Mouse (Mus musculus): ENCODE measurements around the gene Socs3. TPM values are rescaled to one million over a fixed set of nuclear protein-coding genes. Genes with fewer than 3 reads are reported as not detected.

The Socs3 gene
- 1 to 10 TPM; 4.5 to 4.9 TPM for total RNA-seq (2021)
- long read RNA-seq, experiment 1, transcript Socs3-201 (2 exons, 2,552 nt) = major isoform, 8 of 9 reads
- long read RNA-seq, experiment 1, partial matches to known transcripts = 0 of 9 reads
- long read RNA-seq, experiment 1, other reads (novel, unspliced or antisense) = 1 of 9 reads
- long read RNA-seq, experiment 2, partial matches to known transcripts = 1 of 3 reads
- long read RNA-seq, experiment 2, other reads (novel, unspliced or antisense) = 0 of 3 reads

DNA sequence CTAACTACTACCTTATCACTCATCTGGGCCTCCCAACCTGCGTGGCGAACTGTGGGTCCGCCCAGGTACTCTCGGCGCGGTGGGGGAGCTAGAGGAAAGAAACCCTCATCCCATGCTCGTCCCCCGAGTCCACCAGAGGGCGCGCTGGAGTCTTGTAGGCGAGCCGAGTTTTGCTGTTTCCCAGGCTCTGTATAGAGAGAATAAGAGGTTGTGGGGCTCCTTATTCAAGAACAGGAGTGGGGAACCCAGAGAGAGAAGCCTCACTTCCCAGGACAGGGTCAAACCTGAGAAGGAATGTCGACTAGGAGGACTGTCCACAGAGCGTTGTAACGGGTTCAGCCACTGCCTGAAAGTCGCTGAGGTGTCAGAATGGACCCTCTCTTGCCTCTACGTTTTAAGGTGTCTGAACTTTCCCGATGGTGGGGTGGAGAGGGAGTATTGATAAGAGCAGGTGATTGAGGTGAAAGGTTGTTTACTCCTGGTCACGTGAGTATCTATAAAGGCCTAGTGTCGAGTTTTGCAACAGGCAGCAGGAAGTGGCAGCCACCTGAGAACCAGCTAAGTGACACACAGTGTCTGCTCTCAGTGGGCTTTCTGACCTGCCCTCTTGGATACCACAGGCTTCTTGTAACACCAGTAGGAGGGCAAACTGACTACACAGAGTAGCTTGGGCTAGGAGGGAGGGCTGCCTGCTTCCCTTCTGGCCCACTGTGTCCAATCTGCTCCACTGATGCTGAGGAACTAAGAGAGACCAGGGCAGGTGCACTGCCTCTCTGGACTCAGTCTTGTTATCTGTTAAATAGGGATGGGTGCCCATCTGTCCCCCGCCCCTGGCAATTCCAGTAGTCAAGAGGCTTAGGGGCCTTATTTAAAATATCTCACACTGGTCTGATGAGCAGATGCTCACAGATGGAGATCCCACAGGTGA lies at the start of gene Socs3:
Gene Socs3 (minus strand): TSS at position 103 of the 928 bp plus-strand sequence.
- peak; percentile 94 to 98 for DNase-seq (ENCODE audit: low spot score in 2 of 2)

DNA sequence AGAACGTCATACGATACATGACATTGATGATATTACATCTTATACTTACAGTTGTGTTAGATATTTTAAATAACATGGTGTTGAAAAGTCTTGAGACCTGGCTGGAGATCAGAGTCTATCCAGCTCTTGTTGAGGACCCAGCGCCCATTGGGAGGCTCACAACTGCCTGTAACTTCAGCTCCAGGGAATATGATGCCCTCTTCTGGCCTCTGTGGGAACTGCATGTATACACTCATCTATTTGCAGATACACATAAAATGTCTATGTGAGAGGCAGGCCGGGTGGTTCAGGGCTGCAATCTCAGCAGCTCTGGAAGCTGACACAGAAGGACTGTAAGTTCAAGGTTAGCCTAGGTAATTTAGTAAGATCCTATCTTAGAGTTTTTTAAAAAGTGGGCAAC lies 48.5 kb upstream of the Socs3 start:
- no peak for DNase-seq (ENCODE audit: low spot score in 2 of 2)

DNA sequence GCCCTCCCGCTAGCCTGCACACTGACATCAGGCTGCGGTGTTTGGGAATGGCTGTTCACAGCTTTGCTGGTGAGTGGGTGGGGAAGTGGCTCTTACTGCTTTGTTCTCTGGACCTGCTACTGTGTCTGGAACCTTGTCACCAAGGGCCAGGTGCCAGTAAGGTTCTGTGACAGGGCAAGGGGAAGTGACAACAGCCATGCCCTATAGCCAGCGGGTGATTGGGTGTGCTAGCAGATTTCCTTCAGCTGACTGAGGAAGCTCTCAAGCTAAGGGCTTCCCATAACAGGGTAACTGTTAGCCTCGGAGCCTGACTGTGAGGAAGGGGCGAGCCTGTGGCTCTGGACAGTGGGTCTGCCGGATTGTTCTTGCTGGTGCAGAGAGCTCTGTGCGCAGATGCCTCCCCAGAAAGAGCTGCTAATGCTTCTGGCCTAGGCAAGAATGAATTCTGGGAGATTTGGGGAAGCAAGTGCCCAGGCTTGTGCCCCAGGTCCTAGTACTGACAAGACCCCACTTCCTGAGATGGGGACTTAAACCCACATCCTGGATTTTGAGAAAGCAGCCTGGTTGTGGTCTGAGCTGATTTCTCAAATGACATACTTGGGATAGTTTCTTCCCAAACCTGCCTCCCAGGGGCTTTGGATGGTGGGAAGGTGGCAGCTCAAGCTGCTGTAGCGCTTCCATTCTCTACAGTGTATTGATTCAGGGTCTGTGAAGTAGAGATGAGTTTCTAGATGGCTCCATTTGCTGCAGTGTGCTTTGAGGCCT lies 45.7 kb upstream of the Socs3 start:
- DNase-seq (ENCODE audit: low spot score in 2 of 2) = no peak

DNA sequence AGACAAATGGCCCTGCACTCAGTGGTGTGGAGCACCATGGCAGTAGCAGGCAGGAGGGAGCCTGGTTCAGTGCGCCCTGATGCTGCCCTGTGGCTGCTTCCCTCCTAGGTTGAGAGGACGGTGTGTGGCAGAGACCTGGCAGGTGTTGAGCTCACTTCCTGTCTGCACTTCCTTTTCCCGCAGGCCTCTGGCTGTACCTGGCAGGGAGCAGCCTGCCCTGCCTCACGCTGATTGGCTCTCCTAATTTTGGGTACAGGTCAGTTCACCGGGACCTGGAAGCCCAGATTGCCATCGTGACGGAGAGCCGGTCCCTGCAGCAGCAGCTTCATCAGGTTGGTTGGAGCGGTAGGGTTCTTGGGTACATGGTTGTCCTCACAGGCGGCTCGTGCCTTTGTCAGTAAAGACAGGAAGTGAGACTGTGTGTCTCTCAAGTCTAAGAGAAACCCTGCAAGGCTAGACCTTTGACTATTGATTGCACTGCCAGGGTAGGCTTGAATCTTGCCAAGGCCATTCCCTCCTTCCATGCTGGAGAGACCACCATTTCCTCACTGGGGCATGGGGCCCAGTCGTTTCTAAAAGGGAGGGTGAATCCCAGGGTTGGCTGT lies 44.6 kb upstream of the Socs3 start:
- no peak for DNase-seq (ENCODE audit: low spot score in 2 of 2)

DNA sequence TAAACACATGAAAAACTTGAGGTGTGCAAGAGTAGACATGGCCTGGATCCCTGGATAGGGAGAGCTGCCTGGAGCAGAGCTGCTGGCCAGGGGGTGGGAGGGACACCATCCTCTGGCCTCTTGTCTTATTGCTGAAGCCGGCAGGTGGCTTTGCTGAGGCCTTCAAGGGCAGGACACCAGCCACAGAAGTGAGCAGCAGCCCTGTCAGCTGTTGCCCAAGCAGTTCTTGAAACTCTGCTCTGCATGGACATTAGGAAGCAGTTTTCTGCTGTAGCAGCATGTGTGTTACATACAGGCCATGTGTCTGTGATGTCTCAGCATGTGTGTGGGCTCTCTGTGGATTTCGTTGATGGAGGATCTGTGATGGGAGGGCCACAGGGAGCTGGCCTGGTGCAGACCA lies 43.5 kb upstream of the Socs3 start:
- no peak for DNase-seq (ENCODE audit: low spot score in 2 of 2)

DNA sequence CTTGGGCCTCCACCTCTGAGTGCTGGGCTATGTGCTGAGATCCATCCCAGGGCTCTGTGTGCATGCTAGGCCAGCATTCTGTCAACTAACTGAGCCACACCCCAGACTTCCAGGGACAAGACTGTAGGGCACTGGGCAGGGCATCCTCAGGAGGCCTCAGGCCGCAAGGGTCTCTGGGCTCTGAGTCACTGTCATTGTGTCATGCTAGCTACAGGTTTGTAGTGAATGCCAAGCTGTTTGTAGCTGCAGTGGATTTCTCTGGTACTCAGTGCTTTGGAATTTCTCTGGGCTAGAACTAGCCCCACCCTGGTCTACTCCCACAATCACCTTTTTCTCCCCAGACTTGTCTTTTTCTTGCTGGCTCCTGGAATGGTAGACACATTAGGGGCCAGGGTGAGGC lies 42.7 kb upstream of the Socs3 start:
- DNase-seq (ENCODE audit: low spot score in 2 of 2) = no peak

DNA sequence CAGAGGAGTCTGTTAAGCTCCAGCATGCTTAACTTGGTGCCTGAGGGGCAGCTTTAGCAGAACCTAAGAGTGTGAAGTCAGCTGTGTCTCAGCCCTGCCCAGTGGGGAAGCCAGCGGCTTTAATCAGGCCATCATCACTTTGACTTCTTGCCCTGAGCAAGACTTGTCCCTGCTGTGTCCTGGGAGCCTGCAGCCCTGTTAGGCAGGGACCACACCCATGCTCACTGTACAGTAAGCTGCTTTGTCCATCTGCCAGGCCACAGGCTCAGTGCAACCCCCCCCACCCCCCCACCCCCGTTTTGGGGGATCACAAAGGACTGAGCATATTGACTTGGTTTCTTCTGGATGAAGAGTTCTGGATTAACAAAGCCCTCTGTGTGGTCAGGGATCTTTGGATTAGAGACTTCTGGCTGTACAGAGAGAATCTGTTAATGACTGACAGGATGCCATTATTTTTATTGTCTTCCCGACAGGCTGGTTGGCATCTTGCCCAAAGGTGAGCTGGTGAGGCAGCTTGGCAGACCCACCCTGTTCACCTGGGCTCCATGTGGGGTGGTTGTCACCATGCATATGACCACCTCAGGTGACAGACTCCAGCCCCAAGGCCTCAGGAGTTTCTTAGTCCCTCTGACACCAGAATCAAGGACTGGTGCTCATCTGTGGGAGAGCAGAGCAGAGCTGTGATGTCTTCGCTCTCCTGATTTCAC lies 40.2 kb upstream of the Socs3 start:
- no peak for DNase-seq (ENCODE audit: low spot score in 2 of 2)

DNA sequence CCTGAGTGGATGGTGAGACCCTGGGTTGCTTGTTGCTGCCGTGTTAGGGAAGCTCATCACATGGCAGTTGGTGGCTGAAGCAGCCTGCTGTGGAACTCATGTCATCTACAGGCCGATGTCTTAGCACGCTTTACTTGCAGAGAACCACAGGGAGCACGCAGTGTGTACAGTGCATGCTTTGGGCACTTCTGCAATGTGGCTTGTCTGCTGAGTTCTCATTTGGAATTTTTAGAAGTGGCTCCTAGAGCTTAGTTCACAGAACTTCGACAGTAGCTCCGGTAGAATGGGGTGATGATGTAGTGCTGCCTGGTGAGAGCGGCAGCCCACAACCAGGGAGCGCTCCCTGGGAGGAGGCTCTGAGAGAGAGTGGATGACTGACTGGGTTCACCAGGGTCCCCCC lies 39.0 kb upstream of the Socs3 start:
- DNase-seq (ENCODE audit: low spot score in 2 of 2) = no peak

DNA sequence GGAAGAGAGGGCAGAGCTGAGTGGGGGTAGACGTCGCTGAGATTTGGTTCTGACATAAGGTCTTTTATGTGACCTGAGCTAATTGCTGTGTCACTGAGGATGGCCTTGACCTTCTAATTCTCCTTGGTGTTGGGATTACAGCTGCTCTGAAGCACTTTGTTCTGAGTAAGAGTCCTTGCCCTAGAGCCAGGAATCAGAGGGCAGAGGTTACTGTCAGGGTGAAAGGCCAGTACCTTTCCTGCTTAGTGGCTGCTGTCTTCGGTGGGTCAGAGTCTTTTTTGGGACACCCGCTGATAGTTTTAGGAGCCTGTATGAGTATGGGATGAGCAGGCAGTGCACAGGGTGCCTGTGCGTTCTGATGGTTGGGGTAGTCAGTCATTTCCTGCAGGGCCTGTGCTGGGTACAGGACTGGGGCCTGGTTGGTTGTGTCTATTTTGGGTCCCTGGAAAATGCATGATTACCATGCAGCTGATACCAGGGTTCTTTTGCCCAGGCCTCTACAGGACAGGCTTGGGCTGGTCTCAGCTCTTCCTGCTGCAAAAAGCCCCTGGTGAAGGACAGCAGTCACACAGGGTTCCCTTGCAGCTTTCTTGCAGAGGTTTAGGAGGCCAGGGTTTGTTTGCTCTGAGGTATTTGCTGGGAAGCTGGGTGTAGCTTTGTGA lies 38.4 kb upstream of the Socs3 start:
- DNase-seq (ENCODE audit: low spot score in 2 of 2) = no peak

DNA sequence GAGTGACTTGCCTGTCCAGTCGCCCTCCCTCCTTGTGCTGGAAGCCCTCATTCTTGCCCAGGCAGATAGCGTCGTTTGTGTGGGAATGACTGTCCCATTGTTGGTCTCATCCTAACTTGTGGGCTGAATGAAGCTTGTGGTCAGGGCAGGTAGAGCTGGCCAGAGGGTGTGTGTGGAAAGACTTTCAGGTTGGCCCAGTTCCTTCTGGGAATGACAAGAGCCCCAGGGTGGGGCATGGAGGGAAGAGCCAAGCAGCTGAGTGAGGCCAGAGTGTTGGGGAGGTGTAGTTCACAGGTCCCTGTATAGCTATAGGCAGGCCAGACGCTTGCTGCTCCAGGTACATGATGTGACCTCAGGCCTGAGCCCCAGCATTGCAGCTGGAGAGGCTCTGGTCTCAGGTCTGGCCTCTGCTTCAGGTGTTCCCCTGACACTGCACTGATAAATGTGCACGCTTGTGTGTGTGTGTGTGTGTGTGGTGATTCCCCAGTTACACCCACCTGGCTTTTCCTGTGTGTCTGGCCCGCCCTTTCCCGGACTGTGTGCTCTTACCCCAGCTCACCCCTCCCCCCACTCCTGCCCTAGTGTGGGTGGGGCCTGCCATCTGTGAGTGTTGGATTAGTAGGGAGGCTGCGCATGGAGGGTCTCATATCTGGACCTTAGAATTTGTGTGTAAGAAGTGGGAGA lies 37.8 kb upstream of the Socs3 start:
- no peak for DNase-seq (ENCODE audit: low spot score in 2 of 2)

DNA sequence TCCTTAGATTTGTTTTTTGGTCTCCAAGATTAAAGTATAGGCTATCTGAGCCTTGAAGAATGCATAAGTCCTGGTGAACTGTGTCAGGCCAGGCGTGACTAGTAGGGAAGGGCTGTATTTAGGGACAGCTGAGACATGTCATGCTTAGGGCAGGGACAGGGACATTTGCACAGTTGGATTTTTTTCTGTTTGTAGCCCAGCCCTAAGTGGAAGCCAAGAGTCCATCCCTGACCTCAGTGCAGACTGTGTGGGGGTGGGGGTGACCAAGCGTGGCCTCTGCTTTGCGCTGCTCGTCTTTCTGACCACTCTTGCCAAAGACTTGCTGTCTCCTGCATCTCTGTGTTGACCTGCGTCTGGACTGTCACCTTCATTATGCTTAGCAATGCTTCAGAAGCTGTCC lies 34.4 kb upstream of the Socs3 start:
- no peak for DNase-seq (ENCODE audit: low spot score in 2 of 2)

DNA sequence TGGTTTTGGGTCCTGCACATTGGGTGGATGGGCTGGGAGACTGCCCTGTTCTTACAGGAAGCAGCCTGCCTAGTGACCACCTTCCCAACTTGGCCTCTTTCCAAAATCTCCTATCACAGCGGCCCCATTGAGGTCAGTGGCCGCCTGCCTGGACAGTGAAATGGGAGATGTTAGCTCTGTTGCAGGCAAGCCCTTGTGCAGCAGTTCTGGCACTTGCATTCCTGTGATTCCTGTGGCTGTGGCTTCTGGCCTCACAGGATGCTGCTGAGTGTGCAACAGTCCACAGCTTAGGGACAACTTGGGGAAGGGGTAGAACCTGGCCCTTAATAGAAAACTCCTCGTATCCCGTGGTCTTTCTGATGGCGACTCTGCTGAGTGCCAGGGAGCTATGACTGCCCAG lies 33.9 kb upstream of the Socs3 start:
- DNase-seq (ENCODE audit: low spot score in 2 of 2) = no peak

DNA sequence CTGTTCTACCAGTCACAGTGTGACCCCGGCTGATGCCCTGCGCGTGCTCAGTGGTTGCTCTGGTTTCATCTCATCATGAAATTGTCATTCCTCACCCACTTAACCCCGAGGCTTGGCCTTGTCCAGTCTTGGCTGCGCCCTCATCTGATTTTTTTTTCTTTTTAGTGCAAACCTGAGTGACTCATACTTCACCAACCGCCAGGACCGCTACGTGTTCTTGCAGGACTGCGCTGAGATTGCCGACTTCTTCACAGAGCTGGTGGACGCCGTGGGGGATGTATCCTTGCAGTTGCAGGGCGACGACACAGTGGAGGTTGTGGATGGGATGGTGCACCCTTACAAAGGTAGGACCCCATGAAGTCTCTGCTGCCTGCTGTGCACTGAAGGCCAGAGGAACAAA lies 33.3 kb upstream of the Socs3 start:
- DNase-seq (ENCODE audit: low spot score in 2 of 2) = no peak

DNA sequence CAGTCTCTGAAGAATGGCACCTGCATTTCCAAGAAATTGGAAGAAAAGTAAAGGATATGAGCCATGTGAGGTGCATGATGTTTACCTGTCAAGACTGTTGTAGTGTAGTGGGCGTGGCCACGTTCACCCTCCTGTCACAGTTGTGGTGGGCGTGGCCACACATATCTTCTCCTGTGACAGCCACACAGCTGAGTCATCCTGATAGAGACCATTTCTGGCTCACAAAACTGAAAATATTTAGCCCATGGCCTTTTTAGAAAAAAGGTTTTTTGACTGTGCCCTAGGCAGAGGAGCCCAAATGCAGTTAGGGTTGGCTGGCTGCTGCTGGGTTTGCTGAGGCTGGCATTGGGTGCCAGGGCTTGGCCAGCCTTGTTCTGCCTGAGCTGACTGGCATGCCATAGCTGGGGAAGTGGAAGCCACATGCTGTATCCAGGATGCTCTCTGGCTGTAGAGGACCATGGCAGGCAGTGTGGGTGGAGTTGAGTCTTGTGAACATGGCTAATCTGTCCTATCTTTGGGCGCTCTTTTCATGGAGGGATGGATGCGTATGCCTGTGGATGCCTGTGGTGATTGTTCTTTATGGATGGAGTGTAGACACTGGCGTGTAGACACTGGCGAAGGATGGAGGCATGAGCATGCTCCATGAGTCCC lies 30.8 kb upstream of the Socs3 start:
- no peak for DNase-seq (ENCODE audit: low spot score in 2 of 2)

DNA sequence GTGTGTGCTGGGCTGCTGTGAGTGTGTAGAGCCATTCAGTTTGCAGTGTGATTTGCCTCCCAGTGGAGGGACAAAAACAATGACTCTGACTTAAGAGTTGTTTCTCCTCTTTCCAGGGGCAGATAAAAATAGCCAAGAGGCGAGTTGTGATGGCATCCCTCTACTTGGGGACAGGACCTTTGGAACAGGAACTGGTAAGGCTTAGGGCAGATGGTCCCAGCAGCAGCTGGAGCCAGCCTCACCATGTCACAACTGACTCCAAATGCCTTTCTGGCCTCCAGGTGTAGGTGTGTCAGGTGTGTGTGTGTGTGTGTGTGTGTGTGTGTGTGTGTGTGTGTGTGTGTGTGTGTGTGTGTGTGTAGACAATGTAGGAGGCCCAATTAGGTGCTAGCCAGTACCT lies 30.2 kb upstream of the Socs3 start:
- DNase-seq (ENCODE audit: low spot score in 2 of 2) = no peak

DNA sequence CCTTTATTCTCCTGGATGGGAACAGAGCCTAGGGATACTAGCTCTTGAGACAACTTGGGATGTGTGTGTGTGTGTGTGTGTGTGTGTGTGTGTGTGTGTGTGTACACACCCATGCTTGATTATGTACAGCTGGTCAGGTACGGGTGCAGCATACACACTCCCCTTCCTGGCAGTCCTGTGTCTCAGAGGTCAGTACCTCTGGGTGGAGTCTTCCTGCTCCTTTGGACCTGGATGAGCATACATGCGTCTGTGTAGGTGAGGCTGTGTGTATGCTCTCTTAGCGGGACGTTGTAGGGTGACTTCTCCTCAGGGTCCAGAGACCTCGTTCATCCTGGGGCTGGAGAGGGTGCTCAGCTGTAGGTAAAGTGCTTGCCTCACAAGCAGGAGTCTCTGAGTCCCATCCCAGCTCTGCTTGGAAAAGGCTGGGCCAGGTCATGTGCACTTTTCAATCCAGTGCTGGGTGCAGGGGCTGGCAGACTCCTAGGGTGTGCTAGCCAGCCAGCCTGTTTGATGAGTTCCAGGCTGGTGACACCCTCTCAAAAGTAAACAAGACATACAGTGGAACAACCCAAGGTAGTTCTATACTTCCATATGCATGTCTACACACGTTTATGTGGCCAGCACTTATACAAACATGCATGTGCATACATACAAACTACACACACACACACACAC lies 29.6 kb upstream of the Socs3 start:
- no peak for DNase-seq (ENCODE audit: low spot score in 2 of 2)

DNA sequence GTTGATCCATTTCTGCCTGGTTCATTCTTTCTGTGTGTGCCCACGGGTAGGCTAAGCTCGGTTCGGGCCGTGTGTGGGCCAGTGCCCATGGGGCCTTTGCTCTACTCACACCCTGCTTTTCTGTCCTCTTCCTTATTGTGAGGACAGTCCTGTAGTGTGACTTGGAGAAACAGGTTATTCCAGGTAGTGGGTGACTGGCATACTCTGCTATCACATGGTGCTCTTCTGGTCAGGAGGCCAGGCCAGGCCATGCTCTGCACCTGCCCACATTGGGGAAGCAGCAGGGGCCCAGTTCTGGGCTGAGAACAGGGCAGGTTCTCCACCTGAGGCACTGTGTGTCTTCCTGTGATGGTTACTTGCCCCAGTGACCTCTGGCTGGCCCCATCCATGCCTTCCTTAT lies 28.5 kb upstream of the Socs3 start:
- no peak for DNase-seq (ENCODE audit: low spot score in 2 of 2)

DNA sequence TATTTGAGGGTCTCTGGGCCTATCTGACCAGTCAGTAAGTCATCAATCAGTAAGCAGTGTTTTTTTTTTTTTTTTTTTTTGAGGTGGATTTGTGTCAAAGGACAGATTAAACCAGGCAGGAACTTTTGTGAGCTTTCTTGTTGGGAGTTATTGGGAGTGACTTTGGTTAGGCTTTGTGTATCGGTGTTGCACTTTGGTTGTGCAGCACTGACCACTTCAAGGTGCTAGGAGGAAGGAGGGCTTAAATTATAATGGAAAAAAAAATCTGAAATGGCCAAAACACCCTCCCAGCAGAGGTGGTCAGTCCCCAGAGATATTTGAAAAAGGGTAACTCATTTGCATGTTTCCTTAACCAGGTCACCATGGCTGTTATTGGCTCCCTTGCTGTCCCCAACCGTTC lies 27.2 kb upstream of the Socs3 start:
- no peak for DNase-seq (ENCODE audit: low spot score in 2 of 2)

DNA sequence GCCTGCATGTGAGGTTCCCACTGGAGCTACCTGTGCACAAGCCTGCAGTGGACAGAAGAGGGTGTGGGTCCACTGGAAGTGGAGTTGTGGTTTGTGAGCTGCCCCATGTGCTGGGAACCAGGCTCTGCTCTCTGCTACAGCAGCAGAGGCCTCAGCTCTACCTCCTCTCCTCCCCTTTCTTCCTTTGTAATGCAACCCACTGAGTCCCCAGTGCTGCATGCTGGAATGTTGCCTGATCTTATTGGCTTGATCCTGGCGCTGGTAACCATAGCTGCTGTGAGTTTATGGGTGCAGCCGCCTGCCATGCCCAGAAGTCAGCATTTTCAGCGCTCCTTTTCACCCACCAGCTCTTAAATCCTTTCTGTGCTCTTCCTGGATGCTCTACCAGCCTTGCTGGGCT lies 26.2 kb upstream of the Socs3 start:
- no peak for DNase-seq (ENCODE audit: low spot score in 2 of 2)
